Mouse (Mus musculus) ES-Bruce4 (cell line): ENCODE measurements at regions not wholly inside any gene's neighbourhood (a gene's known extent, or its start where the extent isn't known, plus 50 kb on each side); places are given as distances from the start of the nearest gene placed in this dataset.
A peak's percentile ranks its signal among the peaks of the same experiment; 100 is the strongest.
"Not testable (repeated sequence)": the region's sequence is repeated elsewhere in the genome, so short reads cannot be mapped to it uniquely, and the experiment has no call there.

ENCODE experiments used
- H3K27ac ChIP-seq: 2 replicates; pipeline ENCODE4 v1.5.1; 2012; ENCODE audit warnings: low read length, inconsistent platforms; ENCODE audit not compliant: insufficient read depth
- H3K27me3 ChIP-seq: 2 replicates; pipeline ENCODE4 v1.6.1; 2012; ENCODE audit warnings: mild to moderate bottlenecking, low read length, inconsistent platforms; ENCODE audit not compliant: control insufficient read depth, poor library complexity, insufficient read depth, severe bottlenecking
- H3K36me3 ChIP-seq: 2 replicates; pipeline ENCODE4 v1.6.1; 2012; ENCODE audit warnings: inconsistent platforms, mild to moderate bottlenecking, low read length, moderate library complexity; ENCODE audit not compliant: control insufficient read depth, poor library complexity, insufficient read depth, severe bottlenecking
- H3K4me1 ChIP-seq: one replicate; pipeline ENCODE4 v1.8.1; 2011; ENCODE audit warnings: low read length; ENCODE audit not compliant: control insufficient read depth, insufficient read depth
- H3K4me3 ChIP-seq: 2 replicates; pipeline ENCODE4 v1.5.1; 2011; ENCODE audit warnings: low read depth, mild to moderate bottlenecking, low read length
- H3K9ac ChIP-seq: 2 replicates; pipeline ENCODE4 v1.6.1; 2012; ENCODE audit warnings: low read depth, mild to moderate bottlenecking, inconsistent platforms; ENCODE audit not compliant: poor library complexity, severe bottlenecking
- H3K9me3 ChIP-seq: replicated peaks from 2 replicates; pipeline ENCODE4 v1.6.1; 2012; ENCODE audit warnings: mild to moderate bottlenecking, low read length, inconsistent platforms; ENCODE audit not compliant: control insufficient read depth, poor library complexity, insufficient read depth, severe bottlenecking
- CTCF ChIP-seq: IDR thresholded peaks from one replicate; pipeline ENCODE4 v1.8.1; 2011; ENCODE audit warnings: low read depth, low read length
- EP300 ChIP-seq: IDR thresholded peaks from 2 replicates; pipeline ENCODE4 v1.6.1; 2011; ENCODE audit warnings: low read depth, low read length; ENCODE audit not compliant: insufficient read depth
- POLR2A ChIP-seq: IDR thresholded peaks from one replicate; pipeline ENCODE4 v1.8.1; 2011; ENCODE audit warnings: low read length; ENCODE audit not compliant: insufficient read depth

DNA sequence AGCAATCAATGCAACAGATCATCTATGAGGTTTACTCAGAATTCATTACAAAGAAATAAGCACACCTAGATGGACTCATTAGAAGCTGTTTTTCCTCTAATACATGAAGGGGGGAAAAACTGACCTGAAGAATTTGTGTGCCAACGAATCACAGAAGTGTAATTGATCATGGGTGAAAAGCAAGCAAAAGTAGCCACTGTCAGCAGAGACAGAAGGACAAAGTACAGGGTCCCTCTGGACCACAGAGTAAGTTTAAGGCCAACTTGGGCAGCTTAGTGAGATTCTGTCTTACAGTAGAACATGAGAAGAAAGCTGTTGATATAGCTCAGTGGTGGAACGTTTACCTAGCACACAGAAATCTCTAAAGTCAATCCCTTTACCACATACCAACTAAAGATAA lies 523.7 kb downstream of the Synb start:
- Histone ChIP-seq H3K4me1 (no peaks in the 10 kb centered on the region), H3K9me3 (no peaks in the 10 kb centered on the region), H3K27me3 (no peaks in the 10 kb centered on the region), H3K27ac (no peak overlapping the region), H3K9ac (no peak overlapping the region), H3K36me3 (no peaks in the 10 kb centered on the region), H3K4me3 (no peak overlapping the region)
- TF ChIP-seq POLR2A (no peak), CTCF (no peak), EP300 (no peak)

DNA sequence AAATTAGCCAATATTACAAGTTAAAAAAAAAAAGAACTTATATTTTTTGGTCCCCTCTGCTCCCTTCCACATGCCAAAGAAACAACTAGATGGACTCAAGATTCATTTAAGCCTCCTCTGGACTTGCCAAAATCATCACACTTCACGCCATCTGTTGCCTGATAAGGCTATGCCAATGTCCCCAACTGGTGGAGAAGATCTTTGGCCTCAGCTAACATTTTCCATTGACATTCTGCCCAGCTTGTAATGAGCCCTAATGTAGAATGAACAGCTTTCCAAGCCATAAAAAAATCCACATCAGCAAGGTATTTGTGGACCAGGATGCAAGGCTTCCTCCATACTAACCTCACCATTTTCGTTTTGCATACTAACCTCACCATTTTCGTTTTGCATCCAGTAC lies 531.2 kb downstream of the Synb start:
- TF ChIP-seq POLR2A (no peak), CTCF (no peak), EP300 (no peak)
- no peak overlapping the region for H3K9ac ChIP-seq
- H3K36me3 ChIP-seq = no peaks in the 10 kb centered on the region
- H3K9me3 ChIP-seq = no peaks in the 10 kb centered on the region
- H3K4me3 ChIP-seq = no peak overlapping the region
- H3K27ac ChIP-seq = no peak overlapping the region
- no peaks in the 10 kb centered on the region for H3K4me1 ChIP-seq
- no peaks in the 10 kb centered on the region for H3K27me3 ChIP-seq

DNA sequence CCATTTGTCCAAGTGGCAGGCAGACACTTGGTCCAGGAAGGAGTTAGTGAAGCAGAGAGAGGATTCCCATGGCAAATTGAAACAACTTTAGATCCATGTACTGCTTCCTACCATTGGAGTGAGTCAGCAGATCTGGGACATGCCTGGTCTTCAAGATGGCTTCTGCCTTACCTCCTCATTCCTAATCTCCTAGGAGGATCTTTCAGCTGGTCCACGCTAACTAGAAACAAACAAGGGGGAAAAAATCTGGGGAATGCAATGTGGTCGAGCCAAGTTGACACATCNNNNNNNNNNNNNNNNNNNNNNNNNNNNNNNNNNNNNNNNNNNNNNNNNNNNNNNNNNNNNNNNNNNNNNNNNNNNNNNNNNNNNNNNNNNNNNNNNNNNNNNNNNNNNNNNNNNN lies 549.4 kb downstream of the Synb start:
- Histone ChIP-seq H3K36me3 (no peaks in the 10 kb centered on the region), H3K9me3 (no peaks in the 10 kb centered on the region), H3K27ac (no peak overlapping the region), H3K4me1 (no peaks in the 10 kb centered on the region), H3K27me3 (no peaks in the 10 kb centered on the region; the same call in 1 of the 2 replicates), H3K9ac (no peak overlapping the region), H3K4me3 (no peak overlapping the region)
- TF ChIP-seq CTCF (no peak), EP300 (no peak), POLR2A (no peak)

DNA sequence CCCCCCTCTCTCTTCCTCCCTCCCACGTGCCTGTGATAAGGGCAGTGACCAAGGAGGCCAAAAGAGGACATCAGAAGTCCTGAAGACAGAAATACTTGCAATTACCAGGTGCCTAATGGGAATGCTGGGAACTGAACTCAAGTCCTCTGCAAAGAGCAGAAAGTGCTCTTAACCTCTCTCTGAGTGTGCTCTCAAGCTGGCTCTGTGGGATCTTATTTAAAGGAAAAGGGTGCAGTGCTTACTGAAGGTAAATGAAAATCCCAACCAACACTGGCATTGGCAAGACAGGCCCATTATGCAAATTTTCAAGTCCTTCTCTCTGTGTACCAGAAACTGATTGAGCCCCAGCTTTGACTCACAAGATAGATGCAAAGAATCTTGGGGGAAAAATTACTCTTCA lies 555.6 kb downstream of the Synb start:
- H3K27me3 ChIP-seq = no peaks in the 10 kb centered on the region; the same call in 1 of the 2 replicates
- no peaks in the 10 kb centered on the region for H3K36me3 ChIP-seq
- no peaks in the 10 kb centered on the region for H3K9me3 ChIP-seq
- TF ChIP-seq CTCF (no peak), EP300 (no peak), POLR2A (no peak)
- H3K27ac ChIP-seq = no peak overlapping the region
- no peak overlapping the region for H3K9ac ChIP-seq
- no peak overlapping the region for H3K4me3 ChIP-seq
- no peaks in the 10 kb centered on the region for H3K4me1 ChIP-seq

DNA sequence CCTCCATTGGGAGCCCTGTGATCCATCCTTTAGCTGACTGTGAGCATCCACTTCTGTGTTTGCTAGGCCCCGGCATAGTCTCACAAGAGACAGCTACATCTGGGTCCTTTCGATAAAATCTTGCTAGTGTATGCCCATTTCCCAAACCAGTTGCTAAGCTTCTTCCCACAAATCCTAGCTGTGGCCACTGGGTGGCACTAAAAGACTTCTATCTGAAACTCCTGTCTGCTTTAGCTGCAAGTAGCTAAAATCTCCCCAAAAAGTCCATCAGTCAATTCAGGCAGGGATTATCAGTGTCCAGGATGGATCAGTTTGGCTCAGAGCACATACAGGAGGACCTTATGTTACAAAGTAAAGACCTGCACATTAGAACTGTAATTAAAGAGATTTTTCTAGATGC lies 558.3 kb downstream of the Synb start:
- H3K9ac ChIP-seq, H3K4me3 ChIP-seq, H3K27ac ChIP-seq, H3K9me3 ChIP-seq, H3K4me1 ChIP-seq, H3K36me3 ChIP-seq, H3K27me3 ChIP-seq: not testable (repeated sequence)
- TF ChIP-seq CTCF = peak; percentile 4

DNA sequence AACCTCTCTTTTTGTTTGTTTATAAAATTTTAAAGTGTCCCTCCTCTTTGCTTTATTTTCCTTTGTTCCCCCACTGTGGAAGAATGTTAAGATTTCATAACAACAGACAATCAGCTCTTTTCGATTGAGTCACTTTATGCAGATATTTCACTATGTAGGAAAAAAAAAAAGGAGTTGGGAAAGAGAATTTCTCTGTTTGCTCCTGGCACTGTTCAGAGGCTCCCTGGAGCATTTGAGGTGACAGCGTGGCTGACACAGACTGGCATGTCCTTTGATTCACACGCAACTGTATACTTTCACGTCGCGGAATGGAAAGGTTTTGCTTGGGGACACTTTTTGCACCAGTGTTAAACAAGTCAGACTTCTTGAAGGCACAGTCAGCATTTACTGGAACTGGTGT lies 572.9 kb downstream of the Synb start:
- TF ChIP-seq EP300 = no peak
- no peak for TF ChIP-seq CTCF
- no peak for TF ChIP-seq POLR2A
- Histone ChIP-seq H3K27ac (no peak overlapping the region), H3K27me3 (no peaks in the 10 kb centered on the region), H3K9me3 (no peaks in the 10 kb centered on the region), H3K4me3 (no peak overlapping the region), H3K4me1 (no peaks in the 10 kb centered on the region), H3K9ac (no peak overlapping the region), H3K36me3 (no peaks in the 10 kb centered on the region)
